Mouse (Mus musculus): ENCODE results near the gene Nipa2. TPM values are rescaled to one million over a fixed set of nuclear protein-coding genes. Genes with fewer than 3 reads are reported as not detected.

The Nipa2 gene
- total RNA-seq, 1 experiment from 2014 or later, result 33.6 TPM

- no peak for ATAC-seq (replicated peaks; ENCODE audit: low read depth, poor library complexity, severe bottlenecking)
Measured at GRCm38 (mm10) chr7:55957178-55957577, 5.1 kb downstream of the Nipa2 start.

DNA sequence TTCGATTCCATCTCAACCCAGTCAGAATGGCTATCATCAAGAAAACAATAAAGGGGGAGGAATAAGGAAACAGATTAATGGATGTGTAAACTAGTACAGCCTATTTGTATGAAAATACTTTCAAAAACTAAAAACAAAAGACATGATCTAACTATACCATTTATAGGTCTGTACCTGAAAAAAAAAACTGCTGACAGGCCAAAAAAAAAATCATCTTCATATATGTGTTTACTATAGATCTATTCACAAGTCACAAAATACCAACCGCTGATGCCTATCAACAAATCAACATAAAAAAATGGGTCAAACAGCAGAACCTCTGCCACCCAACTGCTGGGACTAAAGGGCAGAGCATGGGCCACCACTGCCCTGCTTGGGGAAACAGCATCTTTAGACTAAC is 6.2 kb downstream of the Nipa2 start:
- ATAC-seq (replicated peaks; ENCODE audit: low read depth, poor library complexity, severe bottlenecking), result no peak

DNA sequence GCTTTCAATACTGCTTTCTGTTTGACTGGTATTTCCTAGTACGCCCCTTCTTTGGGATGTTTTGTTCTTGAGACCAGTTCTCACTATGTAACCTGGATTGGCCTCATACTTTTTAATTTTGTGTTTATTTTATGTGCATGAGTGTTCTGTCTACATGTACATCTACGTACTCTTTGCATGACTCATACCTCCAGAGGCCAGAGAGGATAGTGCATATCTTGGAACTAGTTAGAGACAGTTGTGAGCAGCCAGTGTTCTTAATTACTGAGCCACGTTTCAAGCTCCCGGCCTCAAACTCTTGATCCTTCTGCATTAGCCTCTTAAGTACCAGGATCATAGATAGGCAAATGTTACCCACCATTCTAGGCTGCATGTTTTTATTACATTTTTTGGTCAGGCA is 23.9 kb downstream of the Nipa2 start:
- no peak for ATAC-seq (replicated peaks; ENCODE audit: low read depth, poor library complexity, severe bottlenecking)

DNA sequence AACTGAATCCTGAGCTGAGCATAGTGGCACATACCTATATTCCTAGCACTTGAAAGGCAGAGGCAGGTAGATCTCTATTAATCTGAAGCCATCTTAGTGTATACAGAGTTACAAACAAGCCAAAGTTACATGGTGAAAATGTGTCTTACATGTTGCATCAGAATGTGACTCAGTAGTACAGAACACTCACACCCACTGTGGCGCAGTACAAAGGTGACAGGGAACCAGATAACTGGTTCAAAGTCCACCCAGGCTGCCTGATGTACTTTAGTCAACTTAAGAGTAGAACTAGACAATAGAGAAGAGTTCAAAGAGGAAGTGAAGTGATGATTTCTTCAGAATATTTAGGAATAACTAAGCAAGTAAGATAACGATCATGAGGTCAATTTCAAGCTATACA is 27.3 kb downstream of the Nipa2 start:
- ATAC-seq (replicated peaks; ENCODE audit: low read depth, poor library complexity, severe bottlenecking), result no peak

DNA sequence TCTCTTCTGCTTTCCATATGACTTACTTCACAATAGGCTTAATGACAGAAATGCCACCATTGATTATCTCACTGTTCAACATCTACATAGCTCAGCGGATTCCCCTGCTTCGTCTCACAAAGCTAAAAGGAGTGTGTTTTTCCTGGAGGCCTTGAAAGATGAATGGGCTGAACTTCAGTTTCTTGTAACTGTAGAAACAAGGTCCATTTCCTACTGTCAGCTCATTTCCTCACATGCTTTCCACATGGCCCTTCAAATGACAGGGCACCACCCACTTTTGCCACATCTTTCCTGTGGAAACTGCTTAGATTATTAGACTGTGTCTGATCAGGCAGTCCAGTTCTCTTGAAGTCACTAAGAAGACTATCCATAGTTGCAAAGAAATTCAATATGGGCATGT is 33.6 kb downstream of the Nipa2 start:
- peak; percentile 58 for ATAC-seq (replicated peaks; ENCODE audit: low read depth, poor library complexity, severe bottlenecking)

- no peak for ATAC-seq (replicated peaks; ENCODE audit: low read depth, poor library complexity, severe bottlenecking)
Measured at GRCm38 (mm10) chr7:55927262-55927661, 35.0 kb downstream of the Nipa2 start.

DNA sequence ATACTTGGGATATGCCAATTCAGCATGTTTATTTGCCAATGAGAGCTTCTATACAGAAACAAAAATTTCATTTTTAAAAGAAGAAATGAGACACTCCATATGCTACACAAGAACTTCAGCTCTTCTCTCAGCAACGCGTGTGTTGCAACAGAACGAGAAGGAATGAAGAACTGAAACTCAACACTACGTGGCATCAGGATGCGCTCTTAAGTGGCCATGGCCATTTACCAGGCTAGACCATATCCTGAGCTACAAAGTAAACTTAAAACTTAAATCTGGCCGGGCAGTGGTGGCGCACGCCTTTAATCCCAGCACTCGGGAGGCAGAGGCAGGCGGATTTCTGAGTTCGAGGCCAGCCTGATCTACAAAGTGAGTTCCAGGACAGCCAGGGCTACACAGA is 43.9 kb downstream of the Nipa2 start:
- ATAC-seq (replicated peaks; ENCODE audit: low read depth, poor library complexity, severe bottlenecking), result peak; percentile 82

- ATAC-seq (replicated peaks; ENCODE audit: low read depth, poor library complexity, severe bottlenecking), result no peak
Measured at GRCm38 (mm10) chr7:55912118-55912517, 50.2 kb downstream of the Nipa2 start.

DNA sequence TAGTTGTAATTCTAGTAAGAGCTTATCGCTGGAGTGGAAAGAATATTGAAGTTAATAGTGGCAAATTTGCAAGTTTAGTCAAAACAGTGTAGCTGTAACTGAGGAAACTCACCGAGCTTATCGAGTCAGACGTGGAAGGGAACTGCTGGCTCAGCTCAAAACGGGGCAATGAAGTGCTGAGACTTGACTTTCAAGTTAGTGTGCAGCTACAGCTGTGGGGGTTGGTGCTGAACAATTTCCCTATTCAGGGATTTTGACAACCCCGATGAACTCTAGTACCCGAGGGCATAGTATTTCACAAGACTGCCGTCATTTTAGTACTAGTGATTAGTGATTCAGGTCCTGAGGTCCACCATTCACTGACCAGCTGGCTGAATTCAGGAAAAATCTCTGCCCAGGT is 50.9 kb downstream of the Nipa2 start:
- no peak for ATAC-seq (replicated peaks; ENCODE audit: low read depth, poor library complexity, severe bottlenecking)

- ATAC-seq (replicated peaks; ENCODE audit: low read depth, poor library complexity, severe bottlenecking), result no peak
Measured at GRCm38 (mm10) chr7:55910356-55910755, 51.9 kb downstream of the Nipa2 start.

- no peak for ATAC-seq (replicated peaks; ENCODE audit: low read depth, poor library complexity, severe bottlenecking)
Measured at GRCm38 (mm10) chr7:55909519-55909918, 52.8 kb downstream of the Nipa2 start.

- no peak for ATAC-seq (replicated peaks; ENCODE audit: low read depth, poor library complexity, severe bottlenecking)
Measured at GRCm38 (mm10) chr7:55905449-55905848, 56.8 kb downstream of the Nipa2 start.

DNA sequence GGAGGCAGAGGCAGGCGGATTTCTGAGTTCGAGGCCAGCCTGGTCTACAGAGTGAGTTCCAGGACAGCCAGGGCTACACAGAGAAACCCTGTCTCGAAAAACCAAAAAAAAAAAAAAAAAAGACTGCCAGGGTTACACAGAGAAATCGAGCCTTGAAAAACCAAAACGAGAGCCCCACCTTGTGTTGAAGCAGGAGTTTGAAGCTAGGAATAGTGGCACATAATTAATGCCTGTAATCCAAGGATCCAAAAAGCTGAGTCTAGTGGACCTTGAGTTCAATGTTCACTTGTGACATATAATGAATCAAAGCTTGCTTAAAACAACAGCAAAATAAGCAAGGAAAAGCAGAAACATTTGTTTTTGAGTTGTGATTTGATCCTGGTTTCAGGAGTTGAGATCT is 58.5 kb downstream of the Nipa2 start:
- ATAC-seq (replicated peaks; ENCODE audit: low read depth, poor library complexity, severe bottlenecking), result no peak

DNA sequence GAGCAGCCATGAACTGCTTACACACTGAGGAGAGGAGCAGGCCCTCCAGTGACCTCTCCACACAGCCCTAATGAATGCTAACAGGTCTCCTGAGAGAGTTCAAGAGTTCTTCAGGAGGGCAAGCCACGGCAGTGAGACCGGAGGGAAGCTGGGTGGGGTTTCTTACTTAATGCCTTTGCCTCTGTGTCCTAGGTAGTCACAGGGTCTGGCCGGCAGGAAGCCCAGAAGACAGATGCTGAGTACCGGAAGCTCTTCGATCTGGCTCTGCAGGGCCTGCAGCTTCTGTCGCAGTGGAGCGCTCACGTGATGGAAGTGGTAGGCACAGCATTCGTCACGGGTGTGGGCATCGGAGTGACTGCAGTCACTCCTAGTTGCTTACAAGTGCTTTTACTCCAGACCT is 70.5 kb downstream of the Nipa2 start:
- ATAC-seq (replicated peaks; ENCODE audit: low read depth, poor library complexity, severe bottlenecking), result no peak

DNA sequence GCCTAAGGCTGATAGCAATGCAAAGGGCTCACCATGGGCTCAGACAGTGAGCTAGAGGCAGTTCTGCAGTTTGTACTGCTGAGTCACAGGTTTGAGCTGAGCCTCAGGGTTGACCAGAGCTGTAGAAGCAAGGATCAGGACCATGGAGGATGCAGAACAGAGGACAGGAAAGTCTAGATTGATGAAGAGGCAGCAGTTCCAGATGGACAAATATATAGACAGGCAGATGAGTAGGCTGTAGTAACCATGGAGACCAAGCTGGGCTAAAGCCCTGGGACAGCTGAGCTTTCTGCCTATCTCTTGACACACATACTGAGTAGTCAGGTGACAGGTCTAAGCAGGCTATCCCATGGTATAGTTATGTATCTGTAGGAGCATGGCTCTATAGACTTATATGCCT is 71.5 kb downstream of the Nipa2 start:
- ATAC-seq (replicated peaks; ENCODE audit: low read depth, poor library complexity, severe bottlenecking), result no peak

GRCm38 (mm10) chr7:55889996-55890395 is 72.3 kb downstream of the Nipa2 start:
- ATAC-seq (replicated peaks; ENCODE audit: low read depth, poor library complexity, severe bottlenecking), result no peak

DNA sequence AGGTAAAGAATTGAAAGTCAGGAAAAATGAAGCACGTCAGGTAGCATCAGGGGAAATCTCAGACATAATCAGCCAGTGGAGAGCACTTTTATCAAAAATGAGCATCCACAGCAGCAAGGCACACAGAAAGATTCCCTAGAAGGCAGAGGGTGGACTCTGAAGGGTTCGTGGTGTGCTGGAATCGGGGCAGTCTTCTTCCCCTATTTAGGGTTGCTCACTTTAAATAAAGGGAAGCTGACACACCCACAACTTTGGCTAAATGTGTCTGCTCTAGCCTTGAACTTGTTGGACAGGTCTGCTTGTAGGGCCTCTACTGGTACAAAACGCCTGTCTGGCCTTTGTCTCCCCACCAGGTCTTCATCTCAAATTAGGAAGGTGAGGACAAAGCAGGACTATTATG is 73.7 kb downstream of the Nipa2 start:
- ATAC-seq (replicated peaks; ENCODE audit: low read depth, poor library complexity, severe bottlenecking), result no peak

Other genes with a start within 250 kb of the Nipa2 start
- gene Siglech, start 194.3 kb downstream of the Nipa2 start, total RNA-seq (2017), result 0.09 TPM in 1 of 2 replicates, not detected in the other
- gene Tubgcp5, start 168.3 kb downstream of the Nipa2 start, total RNA-seq (2017), result 53.2 and 63.7 TPM in 2 replicates
- 45.0 and 59.6 TPM in 2 replicates for gene Cyfip1, start 120.7 kb downstream of the Nipa2 start, total RNA-seq (2017)
- 10.6 and 10.7 TPM in 2 replicates for gene Nipa1, start 57.5 kb upstream of the Nipa2 start, total RNA-seq (2017)
- 28.6 and 37.7 TPM in 2 replicates for gene Herc2, start 87.7 kb upstream of the Nipa2 start, total RNA-seq (2017)

Data from common myeloid progenitor, adult 5-6 weeks (primary cell).